Mouse (Mus musculus): Measurements from ENCODE around the gene 1700067P10Rik. TPM values are rescaled to one million over a fixed set of nuclear protein-coding genes. Genes with fewer than 3 reads are reported as not detected.

Gene 1700067P10Rik
- polyA plus RNA-seq, 1 experiment, result not detected

DNA sequence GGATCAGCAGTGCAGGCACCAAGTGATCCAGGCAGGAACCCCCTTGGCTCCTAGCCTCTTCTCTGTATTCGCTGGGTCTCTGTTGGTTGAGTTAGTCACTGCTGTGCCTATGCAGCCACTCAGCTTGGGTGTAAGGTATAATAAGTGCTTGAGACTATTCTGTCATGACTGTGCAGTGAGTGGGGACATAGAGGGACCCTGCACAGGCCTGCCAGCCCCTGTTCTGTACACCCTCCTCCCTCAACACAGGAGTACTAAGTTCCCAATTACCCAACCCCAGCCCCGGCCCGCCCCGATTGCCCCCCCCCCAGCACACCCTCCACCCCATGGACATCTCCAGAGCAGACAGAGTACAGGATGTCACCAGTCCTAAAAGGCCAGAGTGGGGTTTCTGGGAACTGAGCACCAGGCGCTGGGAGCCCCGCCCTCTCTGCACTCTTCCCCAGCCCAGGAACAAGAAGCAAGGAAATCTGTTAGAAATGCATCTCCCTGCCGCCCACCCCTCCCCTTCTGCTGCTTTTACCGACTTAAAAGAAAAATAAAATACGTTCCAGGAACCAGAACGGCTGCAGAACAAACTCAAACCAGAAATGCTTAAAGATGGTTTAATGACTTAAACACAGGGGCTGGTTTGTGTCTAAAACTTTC, 24.8 kb upstream of the 1700067P10Rik start:
- Histone ChIP-seq H3K79me2 (ENCODE audit: control insufficient read depth, insufficient read depth) (no peaks in the 10 kb centered on the region), H3ac (ENCODE audit: control insufficient read depth, insufficient read length) (no peak overlapping the region), H3K36me3 (ENCODE audit: control insufficient read depth, insufficient read depth) (no peaks in the 10 kb centered on the region), H3K4me3 (no peak overlapping the region), H3K4me2 (ENCODE audit: low read depth) (no peak overlapping the region), H3K27me3 (ENCODE audit: control insufficient read depth, insufficient read depth, insufficient read length) (peaks cover 4% of the 10 kb centered on the region)
- TF ChIP-seq USF1 (IDR thresholded peaks at IDR 0.05; ENCODE audit: low read depth), result no peak
- no peak for TF ChIP-seq CEBPB (IDR thresholded peaks at IDR 0.05; ENCODE audit: insufficient read depth, poor library complexity, severe bottlenecking)
- no peak for TF ChIP-seq TCF3 (IDR thresholded peaks at IDR 0.05; ENCODE audit: insufficient read length, low read depth)
- TF ChIP-seq MAX (IDR thresholded peaks at IDR 0.05; ENCODE audit: low read depth), result no peak
- no peak for TF ChIP-seq SRF (IDR thresholded peaks at IDR 0.05; ENCODE audit: control insufficient read depth, insufficient read length, low read depth)
- no peak for TF ChIP-seq MYOD1 (IDR thresholded peaks at IDR 0.05; ENCODE audit: control insufficient read depth in 1 of 3, insufficient read length in 2 of 3, low read depth in 2 of 3)
- no peak for TF ChIP-seq TCF12 (IDR thresholded peaks at IDR 0.05; ENCODE audit: insufficient read depth, poor library complexity, severe bottlenecking)

DNA sequence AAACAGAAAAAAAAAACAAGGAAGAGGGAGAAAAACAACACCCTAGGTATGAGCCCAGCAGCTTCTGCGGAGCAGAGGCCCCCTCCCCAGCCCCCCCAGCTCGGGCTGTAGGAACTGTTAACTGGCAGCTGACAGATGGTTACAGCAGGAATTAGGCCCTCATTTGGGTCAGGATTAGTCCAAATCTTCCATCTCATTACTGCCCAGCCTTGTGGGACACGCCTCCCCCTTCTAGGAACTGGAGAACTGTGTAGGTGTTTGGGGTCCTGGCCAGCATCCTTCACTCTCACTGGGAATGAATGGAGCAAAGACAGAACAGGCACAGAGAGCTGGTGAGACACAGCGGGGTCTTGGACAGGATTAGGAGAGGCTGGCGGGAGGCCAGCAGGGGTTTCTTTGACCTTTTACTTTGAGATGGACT, 24.0 kb upstream of the 1700067P10Rik start:
- TF ChIP-seq SRF (IDR thresholded peaks at IDR 0.05; ENCODE audit: control insufficient read depth, insufficient read length, low read depth), result no peak
- H3K27me3 ChIP-seq (ENCODE audit: control insufficient read depth, insufficient read depth, insufficient read length), result peaks cover 4% of the 10 kb centered on the region
- no peak overlapping the region for H3K4me3 ChIP-seq
- H3K36me3 ChIP-seq (ENCODE audit: control insufficient read depth, insufficient read depth), result no peaks in the 10 kb centered on the region
- H3ac ChIP-seq (ENCODE audit: control insufficient read depth, insufficient read length), result no peak overlapping the region
- no peaks in the 10 kb centered on the region for H3K79me2 ChIP-seq (ENCODE audit: control insufficient read depth, insufficient read depth)
- H3K4me2 ChIP-seq (ENCODE audit: low read depth), result no peak overlapping the region

DNA sequence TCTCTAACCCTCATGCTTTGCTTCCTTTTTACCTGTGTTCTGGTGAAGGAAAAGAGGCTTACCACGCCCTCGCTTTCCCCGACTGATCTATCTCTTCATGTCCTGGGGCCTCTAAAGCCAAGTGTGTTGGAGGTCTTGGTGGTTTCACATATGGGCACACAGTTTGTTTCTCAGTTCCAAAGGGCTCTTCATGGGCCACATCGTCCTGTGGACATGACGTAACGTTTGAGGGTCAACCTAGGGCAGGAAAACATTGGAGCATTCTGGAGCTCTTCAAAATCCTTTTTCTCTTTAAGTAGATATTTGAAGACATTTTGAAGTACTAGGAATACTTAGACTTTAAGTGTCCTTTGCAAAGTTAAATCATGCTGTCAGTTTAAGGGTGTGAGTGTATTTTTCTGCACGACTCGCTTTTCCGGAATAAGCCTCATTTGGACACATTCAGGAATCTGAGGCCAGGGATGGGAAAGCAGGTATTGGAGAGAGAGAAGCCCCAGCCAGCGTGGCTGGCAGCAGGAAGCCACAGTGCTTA, 22.0 kb upstream of the 1700067P10Rik start:
- no peaks in the 10 kb centered on the region for H3K36me3 ChIP-seq (ENCODE audit: control insufficient read depth, insufficient read depth)
- H3K4me2 ChIP-seq (ENCODE audit: low read depth), result no peak overlapping the region
- TF ChIP-seq TCF3 (IDR thresholded peaks at IDR 0.05; ENCODE audit: insufficient read length, low read depth) (no peak), MAX (IDR thresholded peaks at IDR 0.05; ENCODE audit: low read depth) (no peak), USF1 (IDR thresholded peaks at IDR 0.05; ENCODE audit: low read depth) (no peak), MYOD1 (IDR thresholded peaks at IDR 0.05; ENCODE audit: control insufficient read depth in 1 of 3, insufficient read length in 2 of 3, low read depth in 2 of 3) (no peak), SRF (IDR thresholded peaks at IDR 0.05; ENCODE audit: control insufficient read depth, insufficient read length, low read depth) (no peak), MYOG (IDR thresholded peaks at IDR 0.05; ENCODE audit: control insufficient read depth in 1 of 3, insufficient read depth in 1 of 3, insufficient read length in 2 of 3, low read depth in 2 of 3) (no peak), E2F4 (IDR thresholded peaks at IDR 0.05; ENCODE audit: insufficient read depth) (no peak), REST (IDR thresholded peaks at IDR 0.05; ENCODE audit: insufficient read depth, insufficient read length) (no peak), TCF12 (IDR thresholded peaks at IDR 0.05; ENCODE audit: insufficient read depth, poor library complexity, severe bottlenecking) (no peak), POLR2A (IDR thresholded peaks at IDR 0.05; ENCODE audit: insufficient read length, low read depth) (no peak)
- no peak overlapping the region for H3ac ChIP-seq (ENCODE audit: control insufficient read depth, insufficient read length)
- no peak overlapping the region for H3K4me3 ChIP-seq
- H3K79me2 ChIP-seq (ENCODE audit: control insufficient read depth, insufficient read depth), result no peaks in the 10 kb centered on the region
- H3K27me3 ChIP-seq (ENCODE audit: control insufficient read depth, insufficient read depth, insufficient read length), result peaks cover 4% of the 10 kb centered on the region

DNA sequence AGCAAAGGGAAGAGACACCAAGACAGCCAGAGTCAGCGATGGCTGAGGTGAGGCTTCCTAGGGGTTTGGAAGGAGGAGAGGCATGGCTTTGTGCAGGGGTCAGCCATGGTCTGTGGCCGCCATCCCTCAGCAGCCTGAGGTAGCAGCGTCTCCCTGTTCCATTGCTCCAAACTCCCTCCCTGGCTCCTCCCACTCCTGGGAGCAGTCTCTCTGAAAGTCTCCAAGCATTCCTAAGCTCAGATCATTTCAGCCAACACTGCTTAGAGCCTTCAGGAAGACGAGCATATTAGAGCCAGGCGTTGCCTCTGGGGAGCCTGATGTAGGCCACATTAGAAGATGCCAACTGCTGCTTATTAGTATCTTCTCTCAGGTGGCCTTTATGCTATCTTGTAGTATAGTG, 21.4 kb upstream of the 1700067P10Rik start:
- no peaks in the 10 kb centered on the region for H3K79me2 ChIP-seq (ENCODE audit: control insufficient read depth, insufficient read depth)
- peaks cover 4% of the 10 kb centered on the region for H3K27me3 ChIP-seq (ENCODE audit: control insufficient read depth, insufficient read depth, insufficient read length)
- H3K4me2 ChIP-seq (ENCODE audit: low read depth), result no peak overlapping the region
- no peaks in the 10 kb centered on the region for H3K36me3 ChIP-seq (ENCODE audit: control insufficient read depth, insufficient read depth)
- TF ChIP-seq REST (IDR thresholded peaks at IDR 0.05; ENCODE audit: insufficient read depth, insufficient read length) (no peak), POLR2AphosphoS2 (IDR thresholded peaks at IDR 0.05; ENCODE audit: insufficient read length, low read depth) (no peak), TCF3 (IDR thresholded peaks at IDR 0.05; ENCODE audit: insufficient read length, low read depth) (no peak)
- no peak overlapping the region for H3ac ChIP-seq (ENCODE audit: control insufficient read depth, insufficient read length)
- no peak overlapping the region for H3K4me3 ChIP-seq

DNA sequence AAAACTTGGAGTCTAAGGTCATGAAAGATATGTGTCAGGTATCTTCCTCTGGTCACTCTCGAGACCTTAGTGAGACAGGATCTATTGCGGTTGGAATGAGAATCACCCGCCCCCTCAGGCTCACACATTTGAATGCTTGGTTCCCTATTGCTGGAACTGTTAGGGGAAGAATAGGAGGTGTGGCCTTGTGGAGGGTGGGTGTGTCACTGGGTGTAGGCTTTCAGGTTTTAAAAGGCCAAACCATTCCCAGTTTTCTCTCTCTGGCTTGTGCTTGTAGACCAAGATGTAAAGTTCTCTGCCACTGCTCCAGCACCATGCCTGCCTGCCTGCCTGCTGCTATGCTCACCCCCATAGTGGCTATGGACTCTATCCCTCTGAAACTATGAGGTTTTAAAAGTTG, 8.5 kb upstream of the 1700067P10Rik start:
- H3K4me3 ChIP-seq, result no peak overlapping the region
- TF ChIP-seq CEBPB (IDR thresholded peaks at IDR 0.05; ENCODE audit: insufficient read depth, poor library complexity, severe bottlenecking) (no peak), SRF (IDR thresholded peaks at IDR 0.05; ENCODE audit: control insufficient read depth, insufficient read length, low read depth) (no peak), POLR2AphosphoS2 (IDR thresholded peaks at IDR 0.05; ENCODE audit: insufficient read length, low read depth) (no peak), MYOG (IDR thresholded peaks at IDR 0.05; ENCODE audit: control insufficient read depth in 1 of 3, insufficient read depth in 1 of 3, insufficient read length in 2 of 3, low read depth in 2 of 3) (no peak), MYOD1 (IDR thresholded peaks at IDR 0.05; ENCODE audit: control insufficient read depth in 1 of 3, insufficient read length in 2 of 3, low read depth in 2 of 3) (no peak)
- no peaks in the 10 kb centered on the region for H3K36me3 ChIP-seq (ENCODE audit: control insufficient read depth, insufficient read depth)
- no peaks in the 10 kb centered on the region for H3K79me2 ChIP-seq (ENCODE audit: control insufficient read depth, insufficient read depth)
- H3K27me3 ChIP-seq (ENCODE audit: control insufficient read depth, insufficient read depth, insufficient read length), result no peaks in the 10 kb centered on the region
- H3ac ChIP-seq (ENCODE audit: control insufficient read depth, insufficient read length), result no peak overlapping the region
- no peak overlapping the region for H3K4me2 ChIP-seq (ENCODE audit: low read depth)

Data from myocyte (in vitro differentiated cells).